Mouse (Mus musculus) gastrocnemius, postnatal 36 days (tissue): ENCODE results near the gene C1ql3. TPM values are rescaled to one million over a fixed set of nuclear protein-coding genes. Genes with fewer than 3 reads are reported as not detected.

Source experiments
- DNase-seq, 2 experiments: peaks; one replicate each; pipeline ENCODE4 v3.0.0; 2022
- intact Hi-C: fragments of 180-260 bp; cut with DNase I; formaldehyde crosslinking; loops from one replicate; pipeline ENCODE4 v1.15.1; 2025
- long read RNA-seq, 2 experiments: library from polyadenylated mRNA; stranded (forward); transcript quantifications; one replicate each; pipeline ENCODE4 v2.0.0; 2021
- total RNA-seq, 2 experiments: library from RNA; stranded (reverse); gene quantifications; 2 replicates each; pipeline ENCODE4 v1.2.3; 2021

Gene C1ql3
- total RNA-seq, result under 1 TPM; 0.43 to 0.54 TPM
- long read RNA-seq, experiment 1, partial matches to known transcripts, result 0 of 3 reads
- long read RNA-seq, experiment 1, other reads (novel, unspliced or antisense), result 0 of 3 reads
- long read RNA-seq, experiment 2, partial matches to known transcripts, result 0 of 1 reads
- long read RNA-seq, experiment 2, other reads (novel, unspliced or antisense), result 0 of 1 reads

DNA sequence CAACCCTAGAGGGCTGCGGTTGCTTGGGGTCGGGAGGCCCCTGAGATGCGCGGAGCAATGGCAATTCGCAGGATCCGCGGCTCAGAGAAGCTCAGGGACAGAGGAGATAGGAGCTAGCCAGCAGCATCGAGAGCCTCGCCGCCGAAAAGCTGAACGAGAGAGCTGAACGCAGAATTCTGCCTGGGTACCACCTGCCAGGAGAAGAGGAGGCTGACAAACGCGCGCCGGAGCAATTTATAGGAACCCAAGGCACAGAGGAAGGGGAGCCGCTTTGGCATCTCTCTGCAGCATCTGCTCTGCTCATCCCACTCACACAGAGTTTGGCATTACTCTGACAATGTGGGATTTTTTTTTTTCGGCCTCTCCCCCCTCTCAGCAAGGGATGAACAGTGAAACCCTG, at the start of gene C1ql3:
C1ql3 (minus strand) TSS at position 335 of the 400 bp plus-strand sequence.
- intact Hi-C loops, result no loop called here
- DNase-seq, result peak in 1 of 2 experiments; percentile 11

- intact Hi-C loops, result no loop called here
- no peak for DNase-seq
Observed at GRCm38 (mm10) chr2:13060426-13061170, 49.0 kb upstream of the C1ql3 start.

DNA sequence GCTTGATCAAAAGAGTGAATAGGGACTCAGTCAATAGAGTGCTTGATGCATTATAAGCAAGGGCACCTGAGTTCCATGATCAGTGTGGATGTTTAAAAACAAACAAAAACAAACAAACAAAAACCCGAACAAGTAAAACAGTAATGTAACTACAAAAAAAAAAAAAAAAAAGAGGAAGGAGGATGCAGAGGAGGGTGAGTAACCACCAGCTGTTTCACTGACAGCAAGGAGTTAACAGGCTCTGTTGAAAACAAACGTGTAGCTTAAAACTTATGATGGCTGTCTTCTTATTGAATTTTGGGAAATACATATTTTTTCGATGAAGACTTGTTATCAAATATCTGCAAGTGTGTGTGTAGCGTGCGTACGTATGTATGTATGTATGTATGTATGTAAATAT, 37.0 kb upstream of the C1ql3 start:
- intact Hi-C loops, result no loop called here
- no peak for DNase-seq

GRCm38 (mm10) chr2:13044555-13044954, 32.9 kb upstream of the C1ql3 start:
- intact Hi-C loops, result no loop called here
- no peak for DNase-seq

DNA sequence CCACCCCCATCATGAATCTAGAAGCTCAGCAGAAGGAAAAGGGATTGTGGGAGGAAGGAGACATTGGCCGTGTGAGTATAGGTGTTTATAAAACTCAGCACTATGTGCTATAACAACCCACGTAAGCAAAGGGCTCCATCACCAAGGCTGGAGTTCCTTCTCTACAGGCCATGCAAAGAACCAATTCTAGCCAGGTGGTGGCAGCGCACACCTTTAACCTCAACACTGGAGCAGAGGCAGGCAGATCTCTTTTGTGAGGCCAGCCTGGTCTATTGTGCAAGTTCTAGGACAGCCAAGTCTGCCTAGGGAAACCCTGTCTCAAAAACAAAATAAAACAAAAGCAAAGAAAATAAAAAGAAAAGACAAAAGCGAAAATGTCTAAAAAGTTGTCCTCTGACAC, 28.2 kb upstream of the C1ql3 start:
- intact Hi-C loops, result no loop called here
- no peak for DNase-seq

DNA sequence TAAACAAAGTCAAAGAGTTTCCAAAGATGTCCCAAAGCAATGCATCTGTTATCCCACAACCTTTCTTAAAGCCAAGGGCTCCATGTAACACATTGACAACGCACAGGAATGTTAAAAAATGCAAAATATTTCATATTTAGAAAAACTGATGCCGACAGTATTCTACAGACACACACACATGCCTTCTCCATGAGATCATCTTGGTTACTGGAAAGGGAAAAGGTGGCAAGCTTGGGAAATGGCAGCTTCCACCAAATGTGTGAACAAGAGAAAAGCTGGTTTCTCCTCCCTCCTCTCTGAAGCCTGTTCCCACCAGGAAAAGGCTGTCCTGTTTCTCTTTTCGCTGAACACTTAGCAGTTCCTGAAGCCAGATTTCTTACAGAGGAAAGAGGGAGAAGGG, 27.2 kb upstream of the C1ql3 start:
- intact Hi-C loops, result no loop called here
- no peak for DNase-seq

DNA sequence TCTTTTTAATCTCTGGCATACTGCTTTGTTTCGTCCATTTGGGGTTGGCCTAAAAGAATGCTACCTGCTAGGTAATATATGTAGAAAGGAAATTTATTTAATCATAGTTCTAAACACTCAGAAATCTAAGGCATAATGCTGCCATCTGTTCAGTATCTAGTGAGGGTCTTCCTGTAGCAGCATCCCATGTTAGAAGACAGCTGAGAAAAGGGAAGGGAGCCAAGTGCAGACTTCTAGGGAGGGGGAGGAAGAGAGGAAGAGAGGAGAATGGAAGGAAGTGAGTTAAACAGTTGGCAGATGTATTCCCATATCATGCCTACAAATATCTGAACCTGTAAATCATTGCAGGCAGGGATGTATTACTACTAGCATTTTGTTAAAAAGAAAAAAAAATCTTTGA, 7.3 kb upstream of the C1ql3 start:
- intact Hi-C loops, result no loop called here

GRCm38 (mm10) chr2:13018382-13018781, 6.8 kb upstream of the C1ql3 start:
- intact Hi-C loops, result no loop called here
- no peak for DNase-seq

More for the DNA sequence above, 7.3 kb upstream of the C1ql3 start:
- no peak for DNase-seq

- no peak for DNase-seq
- intact Hi-C loops, result no loop called here
Observed at GRCm38 (mm10) chr2:13011973-13012372, 367 bp upstream of the C1ql3 start.

DNA sequence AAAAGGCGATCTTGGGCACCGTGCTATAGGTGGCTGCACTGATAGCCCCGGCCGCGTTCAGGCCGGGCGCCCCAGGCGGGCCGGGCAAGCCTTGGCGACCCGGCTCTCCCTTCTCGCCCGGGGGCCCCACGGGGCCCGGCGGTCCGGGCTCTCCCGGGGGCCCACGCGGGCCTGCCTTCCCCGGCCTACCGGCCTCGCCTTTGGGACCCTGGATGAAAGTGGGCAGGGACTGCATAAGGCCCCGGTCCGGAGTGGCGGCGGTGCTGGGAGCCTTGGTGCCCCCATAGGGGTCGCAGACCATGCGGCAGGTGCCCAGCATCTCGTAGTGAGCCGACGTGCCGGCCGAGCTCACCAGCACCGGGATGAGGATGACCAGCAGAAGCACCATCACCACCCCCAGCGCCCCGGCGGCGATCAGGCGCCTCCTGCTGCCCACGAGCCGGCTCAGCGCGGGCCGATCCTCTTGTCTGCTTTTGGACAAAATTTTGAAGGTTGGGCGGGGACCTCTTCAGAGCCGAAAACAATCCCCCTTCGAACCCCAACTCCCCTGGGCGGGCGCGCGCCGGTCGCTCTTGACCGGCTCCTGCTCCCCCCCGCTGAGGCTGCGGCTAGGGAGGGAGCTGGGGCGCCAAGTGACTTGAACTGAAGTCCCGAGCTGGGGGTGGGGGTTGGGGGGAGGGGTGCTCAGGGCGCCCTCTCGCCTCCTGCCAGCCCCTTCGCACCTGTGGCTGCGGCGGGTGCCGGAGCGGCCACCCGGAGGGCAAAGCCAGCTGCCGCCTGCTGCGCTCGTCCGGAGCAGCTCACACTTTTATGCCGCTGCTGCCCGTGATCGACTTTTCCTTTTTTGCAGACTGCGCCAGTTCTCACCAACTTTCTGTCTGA, 905 bp downstream of the C1ql3 start:
- peak; percentile 18 to 21 for DNase-seq
- intact Hi-C loops, result no loop called here

GRCm38 (mm10) chr2:13010030-13010459, 1.6 kb downstream of the C1ql3 start:
- peak in 1 of 2 experiments; percentile 12 for DNase-seq
- intact Hi-C loops, result no loop called here

- intact Hi-C loops, result no loop called here
- DNase-seq, result peak in 1 of 2 experiments; percentile 11
Observed at GRCm38 (mm10) chr2:13009261-13009972, 2.2 kb downstream of the C1ql3 start.

GRCm38 (mm10) chr2:13008433-13008832, 3.2 kb downstream of the C1ql3 start:
- no peak for DNase-seq
- intact Hi-C loops, result no loop called here

GRCm38 (mm10) chr2:13000026-13000425, 11.6 kb downstream of the C1ql3 start:
- no peak for DNase-seq
- intact Hi-C loops, result no loop called here

DNA sequence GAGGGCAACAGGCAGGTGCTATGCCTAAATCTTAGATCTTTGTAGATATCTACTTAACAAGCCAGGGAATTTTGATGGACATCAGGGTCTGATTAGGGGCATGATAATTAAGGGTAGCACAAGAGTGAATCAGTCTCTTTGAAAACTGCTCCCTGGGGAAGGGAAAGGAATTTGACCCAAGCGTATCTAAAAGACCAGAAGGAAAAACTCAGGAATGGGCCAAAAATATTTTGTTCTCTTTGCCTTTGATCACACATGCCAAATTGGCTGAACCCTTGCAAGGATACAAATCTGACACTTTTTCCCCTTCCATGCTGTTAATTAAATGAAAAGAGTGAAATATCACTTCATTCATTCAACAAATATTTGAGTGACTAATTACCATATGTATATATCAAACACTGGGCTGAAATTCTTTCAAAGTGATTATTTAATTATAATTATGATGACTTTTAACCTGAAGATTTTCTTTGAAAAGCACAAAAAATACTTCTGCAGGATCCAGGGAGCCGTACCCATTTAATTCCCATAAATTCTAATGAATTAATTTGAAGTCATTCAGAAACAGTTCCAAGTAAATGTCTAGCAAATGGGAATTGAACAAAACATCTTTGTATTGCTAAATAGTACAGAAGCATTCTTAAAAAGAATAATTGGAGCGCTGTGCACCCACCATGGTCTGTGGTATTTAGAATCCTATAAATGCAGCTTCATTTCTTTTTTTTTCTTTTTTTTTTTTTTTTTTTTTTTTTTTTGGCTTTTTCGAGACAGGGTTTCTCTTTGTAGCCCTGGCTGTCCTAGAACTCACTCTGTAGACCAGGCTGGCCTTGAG, 26.5 kb downstream of the C1ql3 start:
- intact Hi-C loops, result no loop called here
- DNase-seq, result no peak

- intact Hi-C loops, result no loop called here
- no peak for DNase-seq
Observed at GRCm38 (mm10) chr2:12978771-12979170, 32.8 kb downstream of the C1ql3 start.

DNA sequence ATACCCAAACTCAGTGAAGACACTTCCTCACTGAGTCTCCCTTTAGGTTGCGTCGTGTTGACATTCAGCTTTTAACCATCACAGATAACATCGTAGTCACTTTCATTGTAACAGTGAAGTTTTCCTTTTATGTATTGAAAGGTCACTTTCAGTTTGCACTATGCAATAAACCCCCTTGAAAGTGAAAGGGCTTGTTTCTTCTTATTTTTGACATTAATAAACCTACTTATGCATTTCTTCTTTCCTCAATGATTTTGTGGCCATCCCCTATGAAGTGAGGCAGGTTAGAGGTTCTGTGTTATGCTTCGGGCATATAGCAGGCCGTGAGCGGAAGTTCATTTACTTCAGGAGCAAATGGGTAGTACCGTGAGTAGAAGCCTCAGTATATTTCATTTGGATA, 34.2 kb downstream of the C1ql3 start:
- no peak for DNase-seq
- intact Hi-C loops, result no loop called here

DNA sequence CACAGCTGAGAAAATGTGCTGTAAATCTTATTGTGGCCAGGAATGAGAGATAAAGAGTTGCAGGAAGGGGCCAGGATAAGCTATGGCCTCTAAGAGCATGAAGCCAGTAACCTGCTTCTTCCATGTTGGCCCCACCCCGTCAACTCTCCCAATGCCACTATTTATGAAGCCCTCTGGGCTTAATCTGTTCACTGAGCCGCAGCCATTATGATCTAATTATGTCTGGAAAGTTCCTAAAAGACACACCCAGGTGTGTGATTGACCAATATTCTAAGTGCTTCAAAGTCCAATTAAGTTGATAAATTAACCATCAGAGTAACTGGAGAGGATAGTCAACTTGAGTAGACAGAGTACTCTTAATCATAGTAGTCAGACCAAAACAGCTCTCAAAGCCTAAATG, 37.9 kb downstream of the C1ql3 start:
- intact Hi-C loops, result no loop called here
- DNase-seq, result no peak

- DNase-seq, result no peak
- intact Hi-C loops, result no loop called here
Observed at GRCm38 (mm10) chr2:12970049-12970724, 41.4 kb downstream of the C1ql3 start.
